Mouse (Mus musculus): ENCODE data around the gene Matn3.

- TF ChIP-seq CTCF (IDR thresholded peaks at IDR 0.05; ENCODE audit: low read depth): no peak
- no peak for TF ChIP-seq EP300 (optimal IDR thresholded peaks at IDR 0.05)
Observed at GRCm38 (mm10) chr12:8916378-8916777, 31.4 kb upstream of the Matn3 start.
